Mouse (Mus musculus) myocyte (in vitro differentiated cells): ENCODE measurements at regions not wholly inside any gene's neighbourhood (a gene's known extent, or its start where the extent isn't known, plus 50 kb on each side); places are given as distances from the start of the nearest gene placed in this dataset.
A peak's percentile ranks its signal among the peaks of the same experiment; 100 is the strongest.

ENCODE experiments used
- H3K27me3 ChIP-seq: one replicate; pipeline ENCODE4 v1.6.1; 2011; ENCODE audit not compliant: control insufficient read depth, insufficient read depth, insufficient read length
- H3K36me3 ChIP-seq: one replicate; pipeline ENCODE4 v1.6.1; 2011; ENCODE audit not compliant: control insufficient read depth, insufficient read depth
- H3K4me2 ChIP-seq: one replicate; pipeline ENCODE4 v1.6.1; 2011; ENCODE audit warnings: low read depth, control low read depth
- H3K4me3 ChIP-seq: one replicate; pipeline ENCODE4 v1.5.1; 2011; ENCODE audit warnings: mild to moderate bottlenecking, control low read depth, moderate library complexity
- H3K79me2 ChIP-seq: one replicate; pipeline ENCODE4 v1.6.1; 2011; ENCODE audit not compliant: control insufficient read depth, insufficient read depth
- H3ac ChIP-seq: one replicate; pipeline ENCODE4 v1.6.1; 2011; ENCODE audit not compliant: control insufficient read depth, insufficient read length
- CEBPB ChIP-seq: IDR thresholded peaks from 2 replicates; pipeline ENCODE4 v1.6.1; 2011; ENCODE audit warnings: mild to moderate bottlenecking, moderate library complexity; ENCODE audit not compliant: poor library complexity, insufficient read depth, severe bottlenecking
- E2F4 ChIP-seq: IDR thresholded peaks from one replicate; pipeline ENCODE4 v1.6.1; 2011; ENCODE audit warnings: mild to moderate bottlenecking, control low read depth, moderate library complexity; ENCODE audit not compliant: insufficient read depth
- MAX ChIP-seq: IDR thresholded peaks from one replicate; pipeline ENCODE4 v1.6.1; 2011; ENCODE audit warnings: low read depth, mild to moderate bottlenecking, control low read depth
- MYOD1 ChIP-seq, 3 experiments: IDR thresholded peaks; one replicate each; pipeline ENCODE4 v1.6.1; 2011; ENCODE audit warnings: control low read depth in 2 of 3, low read depth in 2 of 3, mild to moderate bottlenecking in 2 of 3, moderate library complexity in 1 of 3; ENCODE audit not compliant: insufficient read length in 2 of 3, control insufficient read depth in 1 of 3
- MYOG ChIP-seq, 3 experiments: IDR thresholded peaks; one replicate each; pipeline ENCODE4 v1.6.1; 2011; ENCODE audit warnings: control low read depth in 2 of 3, low read depth in 2 of 3, mild to moderate bottlenecking in 2 of 3; ENCODE audit not compliant: insufficient read length in 2 of 3, control insufficient read depth in 1 of 3, insufficient read depth in 1 of 3
- POLR2A ChIP-seq: IDR thresholded peaks from one replicate; pipeline ENCODE4 v1.6.1; 2011; ENCODE audit warnings: low read depth, mild to moderate bottlenecking, control low read depth, moderate library complexity; ENCODE audit not compliant: insufficient read length
- POLR2AphosphoS2 ChIP-seq: IDR thresholded peaks from one replicate; pipeline ENCODE4 v1.6.1; 2011; ENCODE audit warnings: low read depth, control low read depth; ENCODE audit not compliant: insufficient read length
- REST ChIP-seq: IDR thresholded peaks from one replicate; pipeline ENCODE4 v1.6.1; 2011; ENCODE audit warnings: mild to moderate bottlenecking, control low read depth, moderate library complexity; ENCODE audit not compliant: insufficient read depth, insufficient read length
- SRF ChIP-seq: IDR thresholded peaks from one replicate; pipeline ENCODE4 v1.6.1; 2011; ENCODE audit warnings: low read depth; ENCODE audit not compliant: control insufficient read depth, insufficient read length
- TCF12 ChIP-seq: IDR thresholded peaks from one replicate; pipeline ENCODE4 v1.6.1; 2011; ENCODE audit warnings: mild to moderate bottlenecking, control low read depth; ENCODE audit not compliant: poor library complexity, insufficient read depth, severe bottlenecking
- TCF3 ChIP-seq: IDR thresholded peaks from one replicate; pipeline ENCODE4 v1.6.1; 2011; ENCODE audit warnings: low read depth, control low read depth; ENCODE audit not compliant: insufficient read length
- USF1 ChIP-seq: IDR thresholded peaks from one replicate; pipeline ENCODE4 v1.6.1; 2011; ENCODE audit warnings: low read depth, mild to moderate bottlenecking, control low read depth, moderate library complexity

- peak overlapping the region; percentile 4 for H3K4me3 ChIP-seq
Measured at GRCm38 (mm10) chr2:30707099-30708000, 96.1 kb downstream of the 1700001O22Rik start.

GRCm38 (mm10) chr2:30706036-30706435, 97.4 kb downstream of the 1700001O22Rik start:
- no peak overlapping the region for H3K4me2 ChIP-seq
- no peaks in the 10 kb centered on the region for H3K27me3 ChIP-seq
- H3K79me2 ChIP-seq: no peaks in the 10 kb centered on the region
- no peak overlapping the region for H3K4me3 ChIP-seq
- TF ChIP-seq E2F4 (no peak), SRF (no peak), POLR2AphosphoS2 (no peak), USF1 (no peak), MAX (no peak), MYOG (IDR thresholded peaks at IDR 0.05; ENCODE audit: control insufficient read depth in 1 of 3, insufficient read depth in 1 of 3, insufficient read length in 2 of 3, low read depth in 2 of 3) (no peak), TCF3 (no peak), TCF12 (no peak), MYOD1 (IDR thresholded peaks at IDR 0.05; ENCODE audit: control insufficient read depth in 1 of 3, insufficient read length in 2 of 3, low read depth in 2 of 3) (peak in 2 of 3 experiments; percentile 19 to 35), REST (no peak), POLR2A (peak; percentile 13), CEBPB (no peak)
- no peaks in the 10 kb centered on the region for H3K36me3 ChIP-seq
- no peak overlapping the region for H3ac ChIP-seq

More at GRCm38 (mm10) chr2:30707099-30708000, 96.1 kb downstream of the 1700001O22Rik start:
- H3K27me3 ChIP-seq: no peaks in the 10 kb centered on the region
- no peak for TF ChIP-seq CEBPB
- peak; percentile 42 for TF ChIP-seq POLR2AphosphoS2
- peak overlapping the region; percentile 25 for H3ac ChIP-seq
- H3K36me3 ChIP-seq: no peaks in the 10 kb centered on the region
- no peaks in the 10 kb centered on the region for H3K79me2 ChIP-seq
- peak overlapping the region; percentile 98 for H3K4me2 ChIP-seq

GRCm38 (mm10) chr2:30703308-30703707, 100.2 kb downstream of the 1700001O22Rik start:
- H3K36me3 ChIP-seq: no peaks in the 10 kb centered on the region
- H3ac ChIP-seq: no peak overlapping the region
- H3K4me2 ChIP-seq: no peak overlapping the region
- H3K4me3 ChIP-seq: no peak overlapping the region
- TF ChIP-seq MYOG (IDR thresholded peaks at IDR 0.05; ENCODE audit: control insufficient read depth in 1 of 3, insufficient read depth in 1 of 3, insufficient read length in 2 of 3, low read depth in 2 of 3): no peak
- TF ChIP-seq CEBPB: no peak
- TF ChIP-seq POLR2AphosphoS2: no peak
- no peak for TF ChIP-seq TCF3
- TF ChIP-seq E2F4: no peak
- no peak for TF ChIP-seq SRF
- no peak for TF ChIP-seq MAX
- TF ChIP-seq REST: no peak
- no peak for TF ChIP-seq TCF12
- no peaks in the 10 kb centered on the region for H3K79me2 ChIP-seq
- H3K27me3 ChIP-seq: no peaks in the 10 kb centered on the region

- Histone ChIP-seq H3K4me3 (no peak overlapping the region), H3K27me3 (no peaks in the 10 kb centered on the region), H3K79me2 (no peaks in the 10 kb centered on the region), H3ac (no peak overlapping the region), H3K4me2 (no peak overlapping the region), H3K36me3 (no peaks in the 10 kb centered on the region)
- TF ChIP-seq MAX: no peak
- no peak for TF ChIP-seq POLR2A
- TF ChIP-seq USF1: no peak
- TF ChIP-seq MYOG (IDR thresholded peaks at IDR 0.05; ENCODE audit: control insufficient read depth in 1 of 3, insufficient read depth in 1 of 3, insufficient read length in 2 of 3, low read depth in 2 of 3): no peak
- no peak for TF ChIP-seq SRF
- TF ChIP-seq E2F4: no peak
- no peak for TF ChIP-seq POLR2AphosphoS2
- no peak for TF ChIP-seq TCF12
- no peak for TF ChIP-seq CEBPB
Measured at GRCm38 (mm10) chr2:30702711-30703110, 100.8 kb downstream of the 1700001O22Rik start.

GRCm38 (mm10) chr2:30700890-30701289, 102.6 kb downstream of the 1700001O22Rik start:
- Histone ChIP-seq H3K36me3 (no peaks in the 10 kb centered on the region), H3K79me2 (no peaks in the 10 kb centered on the region), H3K27me3 (no peaks in the 10 kb centered on the region), H3K4me3 (no peak overlapping the region), H3K4me2 (no peak overlapping the region), H3ac (no peak overlapping the region)
- TF ChIP-seq E2F4: no peak
- no peak for TF ChIP-seq CEBPB
- no peak for TF ChIP-seq MYOG (IDR thresholded peaks at IDR 0.05; ENCODE audit: control insufficient read depth in 1 of 3, insufficient read depth in 1 of 3, insufficient read length in 2 of 3, low read depth in 2 of 3)
- no peak for TF ChIP-seq MAX
- TF ChIP-seq SRF: no peak
- no peak for TF ChIP-seq POLR2A
- TF ChIP-seq USF1: no peak
- TF ChIP-seq REST: no peak
- TF ChIP-seq MYOD1 (IDR thresholded peaks at IDR 0.05; ENCODE audit: control insufficient read depth in 1 of 3, insufficient read length in 2 of 3, low read depth in 2 of 3): no peak
